In the genomic region with DNA sequence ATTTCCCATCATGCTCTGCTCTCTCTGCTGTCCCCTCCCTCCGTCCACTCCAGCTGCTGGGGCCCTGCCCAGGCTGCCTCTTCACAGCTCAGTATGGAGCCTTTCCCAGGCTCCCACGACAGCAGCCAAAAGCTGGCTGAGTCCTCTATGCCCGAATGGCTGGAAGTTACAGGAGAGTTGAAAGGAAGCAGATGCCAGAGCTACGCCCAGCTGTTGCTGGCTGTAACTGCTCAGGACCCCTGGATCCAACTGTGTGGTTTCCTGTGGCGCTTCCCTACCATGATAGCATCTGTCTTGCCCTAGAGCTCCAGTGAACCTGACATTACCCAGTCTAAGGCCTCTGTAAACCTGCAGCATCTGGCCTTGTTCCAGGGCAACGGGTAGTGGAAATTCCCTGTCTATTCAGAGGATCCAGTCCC, we compare ENCODE assay signal across 8 mouse cellular contexts. TPM values are rescaled to one million over a fixed set of nuclear protein-coding genes. Genes with fewer than 3 reads are reported as not detected.
DNase-seq lines count a peak whose midpoint lies in the region; ATAC-seq lines count a peak whose summit lies in the region.

No protein-coding gene starts in this region.

- 0 out of 2 replicates have a peak overlapping the region, but pooled peaks have one; percentile 32 for H3K4me2 ChIP-seq in kidney, embryonic 15.5 days
- 0 out of 2 replicates have a peak overlapping the region, but pooled peaks have one; percentile 13 for H3K4me2 ChIP-seq in stomach, embryonic 14.5 days (replicated peaks; ENCODE audit: low read depth, low read length)

- H3K36me3 ChIP-seq in kidney, embryonic 15.5 days: no peaks in the 10 kb centered on the region
- H3K36me3 ChIP-seq in stomach, embryonic 14.5 days (ENCODE audit: control insufficient read depth, insufficient read depth, low read length): no peaks in the 10 kb centered on the region

- H3K9me3 ChIP-seq in kidney, embryonic 15.5 days (replicated peaks): 0 out of 2 replicates have a peak, but pooled peaks cover 4% of the 10 kb centered on the region
- H3K9me3 ChIP-seq in stomach, embryonic 14.5 days (ENCODE audit: control insufficient read depth, low read depth, low read length): no peaks in the 10 kb centered on the region

- 35% methylated on average over 6 of the region's 6 CpGs for WGBS in kidney, embryonic 15.5 days
- WGBS in stomach, embryonic 14.5 days: 19% methylated on average over 6 of the region's 6 CpGs

- no peaks in the 10 kb centered on the region for H3K27me3 ChIP-seq in kidney, embryonic 15.5 days
- no peaks in the 10 kb centered on the region for H3K27me3 ChIP-seq in stomach, embryonic 14.5 days (ENCODE audit: control insufficient read depth, insufficient read depth, low read length)

- peaks cover 15% of the 10 kb centered on the region; the same call in 1 of the 2 replicates for H3K4me1 ChIP-seq in kidney, embryonic 15.5 days
- peaks cover 7% of the 10 kb centered on the region; the same call in 1 of the 2 replicates for H3K4me1 ChIP-seq in stomach, embryonic 14.5 days (ENCODE audit: control insufficient read depth, insufficient read depth, low read length)

- DNase-seq in adrenal gland, postnatal 14 days: peak; percentile 48
- no peak for DNase-seq in adrenal gland, adult 18-20 months (ENCODE audit: low spot score in 2 of 2)
- peak; percentile 7 for DNase-seq in ovary, postnatal 14 days (ENCODE audit: low spot score)
- no peak for DNase-seq in ovary, postnatal 10 days (ENCODE audit: low spot score)
- DNase-seq in urinary bladder, adult 2 months (ENCODE audit: low spot score): no peak
- DNase-seq in frontal cortex, adult 2 months (ENCODE audit: extremely low spot score in 1 of 2, low spot score in 1 of 2): no peak

- no peak overlapping the region for H3K9ac ChIP-seq in kidney, embryonic 15.5 days
- H3K9ac ChIP-seq in stomach, embryonic 14.5 days (replicated peaks; ENCODE audit: low read depth, low read length): no peak overlapping the region

- peak; percentile 77 for ATAC-seq in kidney, embryonic 15.5 days (replicated peaks; ENCODE audit: low FRiP score)
- ATAC-seq in stomach, embryonic 14.5 days (ENCODE audit: insufficient number of reproducible peaks, insufficient read depth, low FRiP score, low read depth): peak; percentile 84

- H3K27ac ChIP-seq in kidney, embryonic 15.5 days: peak overlapping the region; percentile 76
- H3K27ac ChIP-seq in stomach, embryonic 14.5 days (ENCODE audit: low read length): peak overlapping the region; percentile 80

- no peak overlapping the region for H3K4me3 ChIP-seq in kidney, embryonic 15.5 days (replicated peaks)
- no peak overlapping the region for H3K4me3 ChIP-seq in stomach, embryonic 14.5 days (ENCODE audit: low read depth, low read length)

RNA-seq across cellular contexts. Expression of a gene that starts 20.6 kb away (rescaled TPM):
- not detected in 2 replicates for total RNA-seq in adrenal gland, postnatal 14 days (2021)
- not detected for total RNA-seq in adrenal gland, adult 18-20 months (2021)
- polyA plus RNA-seq in kidney, embryonic 15.5 days (2015; fragmentation: Nextera tagmentation; extraction: Ambion mirVana): 0.62 and 0.74 TPM in 2 replicates
- 2.2 and 3.4 TPM in 2 replicates for polyA plus RNA-seq in stomach, embryonic 14.5 days (2014; fragmentation: Nextera tagmentation; extraction: Ambion mirVana)
- polyA plus RNA-seq in urinary bladder, adult 2 months (2012; rRNA removed): 2.7 and 4.6 TPM in 2 replicates
- 0.60 and 0.67 TPM in 2 replicates for polyA plus RNA-seq in frontal cortex, adult 2 months (2012; rRNA removed)

Comparison
In these comparisons a context has a peak if more than half of its experiments do, and no peak if none do; other contexts are left out.
1. DNase-seq: peak in adrenal gland, postnatal 14 days (single experiment) and ovary, postnatal 14 days (single experiment); none in adrenal gland, adult 18-20 months (0 of 2), ovary, postnatal 10 days (single experiment), urinary bladder, adult 2 months (single experiment) and frontal cortex, adult 2 months (0 of 2).